In genomic region chr11:115083376-115084139, GRCm38 (mm10) we compare ENCODE assay signal across 8 mouse cellular contexts. TPM values are rescaled to one million over a fixed set of nuclear protein-coding genes. Genes with fewer than 3 reads are reported as not detected.
A peak's percentile ranks its signal among the peaks of the same experiment; 100 is the strongest.
DNase-seq lines count a peak whose midpoint lies in the region; ATAC-seq and TF ChIP-seq lines count a peak whose summit lies in the region.
"Had no signal": no experiment of that assay in that cellular context is flagged by ENCODE, and none has a peak within 500 bp of the region (broad histone marks: within the 10 kb centered on the region; RNA-seq: fewer than 3 reads in every experiment).

No protein-coding gene starts in this region.

- no peak overlapping the region for H3K27ac ChIP-seq in ES-Bruce4 (ENCODE audit: insufficient read depth, low read length)
- H3K27ac ChIP-seq in embryonic facial prominence, embryonic 10.5 days (replicated peaks) = no peak overlapping the region

- peak; percentile 80 for ATAC-seq in megakaryocyte-erythroid progenitor cell, adult 5-6 weeks (replicated peaks; ENCODE audit: low FRiP score, low TSS enrichment, poor library complexity, severe bottlenecking)

- no peaks in the 10 kb centered on the region for H3K36me3 ChIP-seq in ES-Bruce4 (ENCODE audit: control insufficient read depth, insufficient read depth, low read length, poor library complexity, severe bottlenecking)
- H3K36me3 ChIP-seq in embryonic facial prominence, embryonic 10.5 days (replicated peaks) = no peaks in the 10 kb centered on the region

- no peak overlapping the region for H3K9ac ChIP-seq in ES-Bruce4 (ENCODE audit: low read depth, poor library complexity, severe bottlenecking)

- H3K4me3 ChIP-seq in ES-Bruce4 (ENCODE audit: low read depth, low read length) = no peak overlapping the region
- H3K4me3 ChIP-seq in embryonic facial prominence, embryonic 10.5 days = no peak overlapping the region

- peak; percentile 90 for TF ChIP-seq CTCF in ES-Bruce4 (IDR thresholded peaks at IDR 0.05; ENCODE audit: low read depth, low read length)

- TF ChIP-seq POLR2A in ES-Bruce4 (IDR thresholded peaks at IDR 0.05; ENCODE audit: insufficient read depth, low read length) = no peak

- TF ChIP-seq EP300 in ES-Bruce4 (IDR thresholded peaks at IDR 0.05; ENCODE audit: insufficient read depth, low read depth, low read length) = no peak

- H3K4me1 ChIP-seq in ES-Bruce4 (ENCODE audit: control insufficient read depth, insufficient read depth, low read length) = no peaks in the 10 kb centered on the region
- peaks cover 16% of the 10 kb centered on the region for H3K4me1 ChIP-seq in embryonic facial prominence, embryonic 10.5 days

- no peaks in the 10 kb centered on the region for H3K9me3 ChIP-seq in ES-Bruce4 (replicated peaks; ENCODE audit: control insufficient read depth, insufficient read depth, low read length, poor library complexity, severe bottlenecking)
- H3K9me3 ChIP-seq in embryonic facial prominence, embryonic 10.5 days = no peaks in the 10 kb centered on the region

- peak; percentile 85 for DNase-seq in adrenal gland, postnatal 10 days
- DNase-seq in embryonic facial prominence, embryonic 10.5 days (ENCODE audit: low spot score) = peak; percentile 78
- peak; percentile 85 for DNase-seq in heart, postnatal 4 days
- DNase-seq in layer of hippocampus, postnatal 10 days (ENCODE audit: low spot score in 2 of 2) = peak; percentile 87
- peak; percentile 58 for DNase-seq in right cerebral cortex, postnatal 25 days

- no peaks in the 10 kb centered on the region for H3K27me3 ChIP-seq in ES-Bruce4 (ENCODE audit: control insufficient read depth, insufficient read depth, low read length, poor library complexity, severe bottlenecking)
- peaks cover 41% of the 10 kb centered on the region for H3K27me3 ChIP-seq in embryonic facial prominence, embryonic 10.5 days (replicated peaks; ENCODE audit: low read depth, poor library complexity, severe bottlenecking)

- WGBS in embryonic facial prominence, embryonic 10.5 days = 48% methylated on average over 18 of the region's 18 CpGs

RNA-seq across cellular contexts. Expression of gene Rab37, which starts 7.7 kb away (rescaled TPM):
- polyA plus RNA-seq in ES-Bruce4 (2011; ENCODE audit: insufficient read depth, insufficient read length, low read depth, missing spikeins) = 0.99 and 3.0 TPM in 2 replicates
- 1 to 10 TPM; 2.4 to 2.5 TPM for total RNA-seq in adrenal gland, postnatal 10 days (2021)
- 1.2 and 2.2 TPM in 2 replicates for polyA plus RNA-seq in embryonic facial prominence, embryonic 10.5 days (2016; fragmentation: Nextera tagmentation; extraction: Ambion mirVana)
- 1 to 10 TPM; 1.0 to 1.1 TPM for total RNA-seq in heart, postnatal 4 days (2021)
- 1 to 10 TPM in 1 of 2 experiments, under 1 TPM in 1; 0.91 to 1.6 TPM for total RNA-seq in layer of hippocampus, postnatal 10 days (2021)
- 24.4 and 34.3 TPM in 2 replicates for total RNA-seq in megakaryocyte-erythroid progenitor cell, adult 5-6 weeks (2014; fragmentation: Nextera tagmentation)
- total RNA-seq in megakaryocyte-erythroid progenitor cell, adult 5-6 weeks (2017) = 23.5 and 74.4 TPM in 2 replicates

RNA-seq across cellular contexts. Expression of gene Cd300e, which starts 21.6 kb away (rescaled TPM):
- polyA plus RNA-seq in ES-Bruce4 (2011; ENCODE audit: insufficient read depth, insufficient read length, low read depth, missing spikeins) = not detected in 2 replicates
- total RNA-seq in adrenal gland, postnatal 10 days (2021) = under 1 TPM; 0.48 to 0.96 TPM
- not detected in 2 replicates for polyA plus RNA-seq in embryonic facial prominence, embryonic 10.5 days (2016; fragmentation: Nextera tagmentation; extraction: Ambion mirVana)
- total RNA-seq in heart, postnatal 4 days (2021) = under 1 TPM in 1 of 2 experiments, not detected in 1; 0.11 TPM
- not detected for total RNA-seq in layer of hippocampus, postnatal 10 days (2021)
- not detected in 2 replicates for total RNA-seq in megakaryocyte-erythroid progenitor cell, adult 5-6 weeks (2014; fragmentation: Nextera tagmentation)
- not detected in 2 replicates for total RNA-seq in megakaryocyte-erythroid progenitor cell, adult 5-6 weeks (2017)

RNA-seq across cellular contexts. Expression of gene Cd300ld3, which starts 35.3 kb away (rescaled TPM):
- polyA plus RNA-seq in ES-Bruce4 (2011; ENCODE audit: insufficient read depth, insufficient read length, low read depth, missing spikeins) = not detected in 2 replicates
- 1 to 10 TPM; 3.8 to 4.5 TPM for total RNA-seq in adrenal gland, postnatal 10 days (2021)
- polyA plus RNA-seq in embryonic facial prominence, embryonic 10.5 days (2016; fragmentation: Nextera tagmentation; extraction: Ambion mirVana) = not detected in 2 replicates
- total RNA-seq in heart, postnatal 4 days (2021) = 1 to 10 TPM; 1.6 to 2.2 TPM
- total RNA-seq in layer of hippocampus, postnatal 10 days (2021) = not detected
- not detected in 2 replicates for total RNA-seq in megakaryocyte-erythroid progenitor cell, adult 5-6 weeks (2014; fragmentation: Nextera tagmentation)
- 1.3 TPM in 1 of 2 replicates, not detected in the other for total RNA-seq in megakaryocyte-erythroid progenitor cell, adult 5-6 weeks (2017)
- polyA plus RNA-seq: liver, embryonic 16.5 days had no signal

RNA-seq across cellular contexts. Expression of gene Cd300ld5, which starts 46.0 kb away (rescaled TPM):
- not detected in 2 replicates for polyA plus RNA-seq in ES-Bruce4 (2011; ENCODE audit: insufficient read depth, insufficient read length, low read depth, missing spikeins)
- 1 to 10 TPM; 1.3 to 3.9 TPM for total RNA-seq in adrenal gland, postnatal 10 days (2021)
- not detected in 2 replicates for polyA plus RNA-seq in embryonic facial prominence, embryonic 10.5 days (2016; fragmentation: Nextera tagmentation; extraction: Ambion mirVana)
- under 1 TPM in 1 of 2 experiments, not detected in 1; 0.79 TPM for total RNA-seq in heart, postnatal 4 days (2021)
- 1 to 10 TPM; 2.5 to 2.6 TPM for total RNA-seq in layer of hippocampus, postnatal 10 days (2021)
- not detected in 2 replicates for total RNA-seq in megakaryocyte-erythroid progenitor cell, adult 5-6 weeks (2014; fragmentation: Nextera tagmentation)
- total RNA-seq in megakaryocyte-erythroid progenitor cell, adult 5-6 weeks (2017) = 1.3 TPM in 1 of 2 replicates, not detected in the other
- polyA plus RNA-seq: liver, embryonic 16.5 days had no signal

RNA-seq across cellular contexts. Expression of gene Cd300lf, which starts 50.2 kb away (rescaled TPM):
- 1.1 TPM in 1 of 2 replicates, not detected in the other for polyA plus RNA-seq in ES-Bruce4 (2011; ENCODE audit: insufficient read depth, insufficient read length, low read depth, missing spikeins)
- 1 to 10 TPM; 1.1 to 1.3 TPM for total RNA-seq in adrenal gland, postnatal 10 days (2021)
- 0.19 TPM in 1 of 2 replicates, not detected in the other for polyA plus RNA-seq in embryonic facial prominence, embryonic 10.5 days (2016; fragmentation: Nextera tagmentation; extraction: Ambion mirVana)
- total RNA-seq in heart, postnatal 4 days (2021) = under 1 TPM; 0.31 to 0.52 TPM
- under 1 TPM; 0.27 to 0.50 TPM for total RNA-seq in layer of hippocampus, postnatal 10 days (2021)
- 2.1 TPM in 1 of 2 replicates, not detected in the other for total RNA-seq in megakaryocyte-erythroid progenitor cell, adult 5-6 weeks (2014; fragmentation: Nextera tagmentation)
- 1.0 and 3.4 TPM in 2 replicates for total RNA-seq in megakaryocyte-erythroid progenitor cell, adult 5-6 weeks (2017)

Comparison
In these comparisons a context has a peak if more than half of its experiments do, and no peak if none do; other contexts are left out.
1. RNA of gene Rab37, which starts 7.7 kb away (total RNA-seq): 23.5 to 74.4 TPM in megakaryocyte-erythroid progenitor cell, adult 5-6 weeks; 2.4 to 2.5 TPM in adrenal gland, postnatal 10 days, 0.91 to 1.6 TPM in layer of hippocampus, postnatal 10 days and 1.0 to 1.1 TPM in heart, postnatal 4 days; every median in the first group is over 4 times any median in the second.
2. Peak in every context shown above with its lines, with median percentiles within 50 percentile points of each other: DNase-seq.